Mouse (Mus musculus) kidney, adult 2 months (tissue): ENCODE results near the gene Prps1l3. TPM values are rescaled to one million over a fixed set of nuclear protein-coding genes. Genes with fewer than 3 reads are reported as not detected.

Experiments
- DNase-seq: peaks from one replicate; pipeline ENCODE4 v3.0.0; 2021
- H3K27ac ChIP-seq: fragments of 200-500 bp; 2 replicates; pipeline ENCODE4 v1.5.1; 2012; ENCODE audit warnings: low read depth, low read length, control low read depth, inconsistent platforms; ENCODE audit not compliant: insufficient read depth
- H3K27me3 ChIP-seq: fragments of 200-500 bp; replicated peaks from 2 replicates; pipeline ENCODE4 v1.6.1; 2012; ENCODE audit warnings: mild to moderate bottlenecking, moderate library complexity, low read length, inconsistent platforms; ENCODE audit not compliant: control insufficient read depth, insufficient read depth
- H3K36me3 ChIP-seq: fragments of 200-500 bp; 2 replicates; pipeline ENCODE4 v1.6.1; 2012; ENCODE audit warnings: mild to moderate bottlenecking, moderate library complexity, low read length, inconsistent platforms; ENCODE audit not compliant: control insufficient read depth, insufficient read depth
- H3K4me1 ChIP-seq: fragments of 200-500 bp; 2 replicates; pipeline ENCODE4 v1.6.1; 2011; ENCODE audit warnings: low read length; ENCODE audit not compliant: control insufficient read depth, insufficient read depth
- H3K4me3 ChIP-seq: fragments of 200-500 bp; 2 replicates; pipeline ENCODE4 v1.5.1; 2011; ENCODE audit warnings: mild to moderate bottlenecking, low read depth, low read length, control low read depth; ENCODE audit not compliant: insufficient read depth
- CTCF ChIP-seq: fragments of 200-500 bp; conservative IDR thresholded peaks from 2 replicates; pipeline ENCODE4 v1.5.1; 2011; ENCODE audit warnings: low read depth, mild to moderate bottlenecking, control low read depth, low read length, moderate library complexity, mixed read lengths; ENCODE audit not compliant: insufficient read depth, insufficient read length
- POLR2A ChIP-seq: fragments of 200-500 bp; IDR thresholded peaks from one replicate; pipeline ENCODE4 v1.6.1; 2011; ENCODE audit warnings: low read depth, low read length, control low read depth
- WGBS: fragments of 180-500 bp; shearing (Covaris S2); methylation state at CpG from one replicate; pipeline ENCODE4 v1.1.7; 2018; 5-methylcytosine and 5-hydroxymethylcytosine counted together
- polyA plus RNA-seq: library from polyadenylated mRNA; depleted of rRNA; stranded (reverse); fragments of >200 nt; gene quantifications from 2 replicates; pipeline ENCODE4 v1.2.3, GENCODE M21; 2012; rRNA removed

The Prps1l3 gene
- 12.5 and 15.0 TPM in 2 replicates for polyA plus RNA-seq

DNA sequence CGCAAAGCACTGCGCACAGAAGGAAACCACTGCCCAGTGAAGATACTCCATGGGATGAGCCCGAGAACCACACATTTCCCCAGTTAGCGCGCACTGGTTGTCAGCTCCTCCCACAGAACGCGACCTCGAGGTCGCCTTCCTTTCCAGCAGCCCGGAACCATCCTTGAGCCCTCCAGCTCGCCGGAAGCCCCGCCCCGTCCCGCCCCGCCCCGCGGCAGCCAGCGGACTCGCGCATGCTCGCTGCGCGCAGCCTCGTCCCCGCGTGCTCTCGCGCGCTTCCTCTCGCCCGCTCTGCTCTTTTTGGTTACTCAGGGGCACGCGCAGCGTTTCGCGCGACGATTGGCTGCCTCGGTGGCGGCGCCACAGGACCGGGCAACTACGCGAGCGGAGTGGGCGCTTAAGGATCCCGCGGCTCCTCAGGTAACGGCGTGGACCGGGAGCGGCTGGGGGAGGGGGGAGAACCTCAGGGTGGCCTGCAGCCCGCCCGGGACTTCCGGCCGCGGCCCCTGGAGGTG, at the start of gene Prps1l3, which contains the start of gene Mipol1:
Prps1l3 (plus strand) TSS at position 221 of the 515 bp plus-strand sequence.
Mipol1 (plus strand) TSS at position 236 of the 515 bp plus-strand sequence.
- Histone ChIP-seq H3K36me3 (no peaks in the 10 kb centered on the region), H3K4me1 (peaks cover 3% of the 10 kb centered on the region; the same call in 1 of the 2 replicates), H3K27ac (peak within 1 kb of the TSS; percentile 83), H3K4me3 (peak within 1 kb of the TSS; percentile 77), H3K27me3 (no peaks in the 10 kb centered on the region)
- 1% methylated on average over 58 of the region's 58 CpGs for WGBS
- peak; percentile 93 for DNase-seq
- no peak for TF ChIP-seq CTCF
- peak; percentile 59 for TF ChIP-seq POLR2A

DNA sequence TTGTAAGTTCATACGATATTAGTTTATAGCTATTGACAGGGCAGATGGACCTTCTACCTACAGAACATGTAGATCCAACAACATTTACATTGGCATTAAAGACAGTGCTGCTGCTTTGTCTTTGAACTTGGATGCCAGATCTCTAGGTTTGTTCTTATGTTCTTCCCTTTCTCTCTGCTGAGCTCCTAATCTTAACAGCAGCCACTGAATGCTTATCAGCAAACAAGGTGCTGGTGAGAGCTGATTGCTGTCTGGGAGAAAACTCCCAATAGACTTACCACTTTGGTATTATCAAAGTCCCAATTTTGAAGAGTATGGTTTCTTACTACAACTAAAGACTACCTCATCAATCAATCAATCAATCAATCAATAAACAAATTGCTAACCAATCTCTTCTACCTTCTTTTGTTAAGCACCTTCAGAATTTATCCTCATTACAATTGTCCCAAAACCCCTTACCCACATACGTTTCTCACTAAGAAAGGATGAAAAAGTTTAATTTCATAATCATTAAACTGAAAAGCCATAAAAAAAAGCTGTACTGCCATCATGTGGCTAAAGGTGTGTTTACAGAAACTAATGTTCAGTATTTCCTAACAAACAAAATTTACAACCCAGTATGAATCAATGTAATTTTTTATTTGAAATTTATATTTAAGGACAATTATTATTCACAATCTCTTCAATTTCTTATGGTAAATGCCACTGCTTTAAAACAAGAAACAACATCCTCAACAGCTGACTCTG, 45.6 kb upstream of the Prps1l3 start:
- Histone ChIP-seq H3K4me1 (0 out of 2 replicates have a peak, but pooled peaks cover 2% of the 10 kb centered on the region), H3K4me3 (no peak overlapping the region), H3K36me3 (no peaks in the 10 kb centered on the region), H3K27ac (no peak overlapping the region), H3K27me3 (no peaks in the 10 kb centered on the region; the same call in 1 of the 2 replicates)
- 61% methylated on average over 2 of the region's 2 CpGs for WGBS
- DNase-seq, result no peak
- no peak for TF ChIP-seq POLR2A
- no peak for TF ChIP-seq CTCF

DNA sequence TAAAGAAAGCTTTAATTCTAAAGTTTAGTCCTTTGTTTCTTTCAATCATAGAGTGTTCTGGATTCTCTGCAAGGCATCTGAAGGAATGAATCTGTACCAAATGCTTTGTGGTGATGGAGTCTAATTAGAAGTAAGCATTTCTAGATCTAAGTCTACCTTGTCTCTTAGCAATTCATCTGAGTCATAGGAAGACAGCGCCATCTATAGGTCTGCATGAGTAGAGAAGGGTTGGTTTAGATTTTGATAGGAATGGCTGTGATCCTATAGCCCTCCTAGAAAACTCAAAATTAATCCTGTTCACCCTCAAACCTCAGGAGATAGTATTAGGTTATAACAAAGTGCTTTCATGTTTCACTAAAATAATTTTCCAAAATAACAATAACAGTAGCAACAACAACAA, 44.7 kb upstream of the Prps1l3 start:
- no peak overlapping the region for H3K4me3 ChIP-seq
- WGBS, result 0% methylated on average over 1 of the region's 1 CpGs
- H3K36me3 ChIP-seq, result no peaks in the 10 kb centered on the region
- TF ChIP-seq POLR2A, result no peak
- peak; percentile 27; the same call in 1 of the 2 replicates for TF ChIP-seq CTCF
- no peaks in the 10 kb centered on the region for H3K4me1 ChIP-seq
- DNase-seq, result no peak
- H3K27ac ChIP-seq, result no peak overlapping the region
- no peaks in the 10 kb centered on the region; the same call in 1 of the 2 replicates for H3K27me3 ChIP-seq

DNA sequence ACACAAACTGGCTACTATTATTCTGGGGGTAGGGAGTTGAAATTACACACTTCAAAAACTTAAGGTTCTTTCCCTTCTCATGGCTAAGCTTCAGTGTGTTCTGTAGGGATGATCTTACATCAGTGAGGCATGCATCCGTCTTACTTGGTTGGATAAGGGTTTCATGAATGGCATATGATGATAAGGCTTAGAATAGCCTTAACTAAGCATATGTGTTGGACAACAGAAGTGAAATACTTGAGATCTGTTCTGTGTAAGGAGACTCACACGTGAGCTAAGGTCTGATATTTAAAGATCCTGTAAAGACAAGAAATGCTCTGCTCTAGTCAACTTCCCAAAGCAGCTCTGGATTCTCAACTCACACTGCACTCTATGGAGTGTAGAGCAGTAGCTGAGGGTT, 44.1 kb upstream of the Prps1l3 start:
- H3K27me3 ChIP-seq, result no peaks in the 10 kb centered on the region; the same call in 1 of the 2 replicates
- H3K36me3 ChIP-seq, result no peaks in the 10 kb centered on the region
- no peak for DNase-seq
- no peak overlapping the region for H3K4me3 ChIP-seq
- TF ChIP-seq CTCF (no peak), POLR2A (no peak)
- WGBS, result 72% methylated on average over 2 of the region's 2 CpGs
- H3K27ac ChIP-seq, result no peak overlapping the region
- no peaks in the 10 kb centered on the region for H3K4me1 ChIP-seq

DNA sequence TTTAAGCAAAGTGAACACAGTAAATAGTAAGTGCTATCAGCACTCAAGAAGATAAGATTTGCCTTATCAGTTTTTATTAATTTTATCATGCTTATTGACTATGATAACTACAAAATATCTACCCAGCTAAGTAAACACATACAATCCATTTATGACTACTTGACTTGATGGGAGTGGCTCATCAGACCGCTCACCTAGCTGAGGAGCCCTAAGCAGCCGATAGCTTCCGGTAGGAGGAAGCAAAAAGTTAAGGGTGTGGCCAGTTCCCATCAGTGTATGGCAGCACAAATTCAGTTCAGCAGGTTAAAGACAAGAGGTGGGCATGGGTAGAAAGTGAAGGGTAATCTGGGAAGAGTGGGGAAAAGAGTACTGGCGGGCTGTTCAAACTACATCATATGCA, 43.2 kb upstream of the Prps1l3 start:
- WGBS, result 90% methylated on average over 4 of the region's 4 CpGs
- Histone ChIP-seq H3K27me3 (no peaks in the 10 kb centered on the region; the same call in 1 of the 2 replicates), H3K36me3 (no peaks in the 10 kb centered on the region), H3K4me3 (no peak overlapping the region), H3K4me1 (no peaks in the 10 kb centered on the region), H3K27ac (no peak overlapping the region)
- no peak for DNase-seq
- TF ChIP-seq CTCF (no peak), POLR2A (no peak)

DNA sequence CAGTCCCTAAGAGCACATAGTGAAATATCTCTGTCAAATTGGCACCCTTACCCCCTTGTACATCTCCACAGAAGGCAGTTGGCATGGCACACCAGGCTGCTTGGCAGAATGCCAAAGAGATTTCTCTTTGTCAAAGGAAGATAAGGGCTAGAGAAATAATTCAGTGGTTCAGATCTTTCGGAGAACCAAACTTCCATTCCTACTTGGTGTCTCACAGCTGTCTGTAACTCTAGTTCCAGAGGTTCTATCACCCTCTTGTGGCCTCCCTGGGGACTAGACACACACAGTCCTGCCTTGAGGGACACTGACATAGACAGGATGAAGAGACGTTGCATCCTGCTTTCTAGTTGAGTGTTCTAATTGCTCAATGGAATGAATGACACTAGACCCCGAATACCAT, 35.6 kb upstream of the Prps1l3 start:
- DNase-seq, result peak; percentile 52
- H3K27me3 ChIP-seq, result no peaks in the 10 kb centered on the region
- WGBS, result 28% methylated on average over 3 of the region's 3 CpGs
- peak; percentile 70 for TF ChIP-seq CTCF
- no peak for TF ChIP-seq POLR2A
- no peak overlapping the region for H3K4me3 ChIP-seq
- no peaks in the 10 kb centered on the region; the same call in 1 of the 2 replicates for H3K4me1 ChIP-seq
- H3K36me3 ChIP-seq, result no peaks in the 10 kb centered on the region
- no peak overlapping the region for H3K27ac ChIP-seq

DNA sequence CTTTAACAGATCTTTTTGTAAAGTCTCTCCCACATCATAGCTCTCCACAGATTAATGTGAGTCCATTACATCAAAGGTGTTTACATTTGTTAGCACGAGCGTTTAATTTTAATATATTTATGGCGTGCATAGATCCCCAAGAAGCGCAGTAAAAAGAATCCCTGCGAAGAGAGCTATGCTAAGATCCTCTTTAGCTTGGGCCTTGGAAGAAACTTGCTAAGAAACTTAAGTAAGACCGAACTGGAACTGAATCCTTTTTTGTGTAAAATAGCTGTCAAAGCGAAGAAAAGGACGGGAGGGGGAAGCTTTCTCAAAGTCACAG, 34.0 kb upstream of the Prps1l3 start:
- TF ChIP-seq POLR2A (no peak), CTCF (no peak)

More for the DNA sequence above, 34.0 kb upstream of the Prps1l3 start:
- no peaks in the 10 kb centered on the region; the same call in 1 of the 2 replicates for H3K4me1 ChIP-seq
- peak overlapping the region; percentile 79 for H3K27ac ChIP-seq
- WGBS, result 31% methylated on average over 8 of the region's 8 CpGs
- no peak for DNase-seq
- no peaks in the 10 kb centered on the region for H3K27me3 ChIP-seq
- no peaks in the 10 kb centered on the region for H3K36me3 ChIP-seq
- peak overlapping the region; percentile 82 for H3K4me3 ChIP-seq
